Mouse (Mus musculus) testis, adult 2 months (tissue): ENCODE measurements at regions not wholly inside any gene's neighbourhood (a gene's known extent, or its start where the extent isn't known, plus 50 kb on each side); places are given as distances from the start of the nearest gene placed in this dataset.

Source experiments
- CTCF ChIP-seq: fragments of 200-500 bp; IDR thresholded peaks from 2 replicates; pipeline ENCODE4 v1.5.1; 2012; ENCODE audit warnings: low read depth, mild to moderate bottlenecking, inconsistent platforms, low read length, moderate library complexity; ENCODE audit not compliant: control insufficient read depth, insufficient read depth, insufficient replicate concordance
- POLR2A ChIP-seq: fragments of 200-500 bp; IDR thresholded peaks from 2 replicates; pipeline ENCODE4 v1.6.1; 2012; ENCODE audit warnings: low read depth, mild to moderate bottlenecking, inconsistent platforms, low read length, moderate library complexity; ENCODE audit not compliant: control insufficient read depth

- TF ChIP-seq POLR2A = no peak
- no peak for TF ChIP-seq CTCF
These were observed 390.5 kb downstream of the Slc4a3 start for GRCm38 (mm10) chr1:75936596-75936995.
